Mouse (Mus musculus) forebrain, postnatal 0 days (tissue): ENCODE data around the gene Dusp9. TPM values are rescaled to one million over a fixed set of nuclear protein-coding genes. Genes with fewer than 3 reads are reported as not detected.
A peak's percentile ranks its signal among the peaks of the same experiment; 100 is the strongest.

Experiments used
- ATAC-seq: fragments of 200-750 bp; cut with Nextera tagmentation; 2 replicates; pipeline ENCODE4 v1.8.0; 2017; ENCODE audit warnings: mild to moderate bottlenecking, moderate library complexity
- DNase-seq: peaks from one replicate; pipeline ENCODE4 v3.0.0-alpha.2; 2015
- H3K27ac ChIP-seq: fragments of 300-500 bp; sonication (generic); 2 replicates; pipeline ENCODE4 v1.5.1; 2014; ENCODE audit warnings: low read depth, mild to moderate bottlenecking, antibody characterized with exemption, low read length, moderate library complexity, mixed read lengths
- H3K27me3 ChIP-seq: fragments of 300-500 bp; sonication (generic); 2 replicates; pipeline ENCODE4 v1.6.1; 2014; ENCODE audit warnings: mild to moderate bottlenecking, low read length, mixed read lengths; ENCODE audit not compliant: insufficient read depth
- H3K36me3 ChIP-seq: fragments of 300-500 bp; sonication (generic); 2 replicates; pipeline ENCODE4 v1.6.1; 2014; ENCODE audit warnings: mild to moderate bottlenecking, moderate library complexity; ENCODE audit not compliant: insufficient read depth
- H3K4me1 ChIP-seq: fragments of 300-500 bp; sonication (generic); 2 replicates; pipeline ENCODE4 v1.6.1; 2014; ENCODE audit warnings: antibody characterized with exemption; ENCODE audit not compliant: insufficient read depth
- H3K4me2 ChIP-seq: fragments of 300-500 bp; sonication (generic); 2 replicates; pipeline ENCODE4 v1.6.1; 2014; ENCODE audit warnings: low read depth, mild to moderate bottlenecking, moderate library complexity
- H3K4me3 ChIP-seq: fragments of 300-500 bp; sonication (generic); 2 replicates; pipeline ENCODE4 v1.5.1; 2014; ENCODE audit warnings: low read depth, low read length, mixed read lengths
- H3K9ac ChIP-seq: fragments of 300-500 bp; sonication (generic); 2 replicates; pipeline ENCODE4 v1.6.1; 2014; ENCODE audit warnings: mild to moderate bottlenecking
- H3K9me3 ChIP-seq: fragments of 300-500 bp; sonication (generic); 2 replicates; pipeline ENCODE4 v1.6.1; 2016; ENCODE audit warnings: low read length
- CTCF ChIP-seq: sonication (generic); IDR thresholded peaks from 2 replicates; pipeline ENCODE4 v1.5.1; 2016; ENCODE audit warnings: antibody characterized with exemption, control low read depth, low read depth
- WGBS: fragments of 180-500 bp; shearing (Covaris S2); extraction: QIAGEN DNeasy Blood & Tissue Kit; methylation state at CpG from one replicate; pipeline ENCODE4 v1.1.7; 2014; 5-methylcytosine and 5-hydroxymethylcytosine counted together
- polyA plus RNA-seq: library from polyadenylated mRNA; unstranded; fragments of >200 nt; fragmentation: Nextera tagmentation; extraction: Ambion mirVana; gene quantifications from 2 replicates; pipeline ENCODE4 v1.2.1, GENCODE M21; 2015
- total RNA-seq: library from RNA; depleted of rRNA; stranded (reverse); fragments of >200 nt; gene quantifications from 2 replicates; pipeline ENCODE4 v1.2.3, GENCODE M21; 2014; rRNA removed

Gene Dusp9
- total and polyA plus RNA-seq, 2 experiments from 2014 or later: 0.19 to 0.28 TPM

- H3K4me2 ChIP-seq: no peak overlapping the region
- peaks cover 15% of the 10 kb centered on the region for H3K36me3 ChIP-seq
- whole genome bisulfite sequencing: 94% methylated on average over 4 of the region's 4 CpGs
- ATAC-seq (no peak), DNase-seq (no peak)
- TF ChIP-seq CTCF: no peak
- no peak overlapping the region for H3K27ac ChIP-seq
- H3K9ac ChIP-seq: no peak overlapping the region
- H3K27me3 ChIP-seq: no peaks in the 10 kb centered on the region
- H3K4me1 ChIP-seq: no peaks in the 10 kb centered on the region
- H3K4me3 ChIP-seq: no peak overlapping the region
- H3K9me3 ChIP-seq: no peaks in the 10 kb centered on the region
These were observed 37.4 kb downstream of the Dusp9 start for GRCm38 (mm10) chrX:73676668-73677067.

GRCm38 (mm10) chrX:73684156-73684555 is 44.9 kb downstream of the Dusp9 start:
- no peak overlapping the region for H3K27ac ChIP-seq
- no peak for DNase-seq
- H3K36me3 ChIP-seq: peaks cover 25% of the 10 kb centered on the region
- no peak for ATAC-seq
- H3K4me1 ChIP-seq: no peaks in the 10 kb centered on the region
- no peak for TF ChIP-seq CTCF
- H3K9me3 ChIP-seq: no peaks in the 10 kb centered on the region
- no peak overlapping the region for H3K4me2 ChIP-seq
- WGBS: 81% methylated on average over 2 of the region's 2 CpGs
- H3K9ac ChIP-seq: no peak overlapping the region
- H3K27me3 ChIP-seq: no peaks in the 10 kb centered on the region
- no peak overlapping the region for H3K4me3 ChIP-seq

- no peak for TF ChIP-seq CTCF
- H3K4me1 ChIP-seq: no peaks in the 10 kb centered on the region
These were observed 45.8 kb downstream of the Dusp9 start for GRCm38 (mm10) chrX:73684978-73685377.

GRCm38 (mm10) chrX:73685629-73686028 is 46.4 kb downstream of the Dusp9 start:
- Histone ChIP-seq H3K9ac (no peak overlapping the region), H3K9me3 (no peaks in the 10 kb centered on the region), H3K27ac (no peak overlapping the region), H3K27me3 (no peaks in the 10 kb centered on the region), H3K4me1 (no peaks in the 10 kb centered on the region), H3K4me2 (no peak overlapping the region), H3K36me3 (peaks cover 17% of the 10 kb centered on the region; the same call in 1 of the 2 replicates), H3K4me3 (no peak overlapping the region)
- DNase-seq (no peak), ATAC-seq (no peak)
- no peak for TF ChIP-seq CTCF
- 76% methylated on average over 3 of the region's 3 CpGs for WGBS

More at GRCm38 (mm10) chrX:73684978-73685377, 45.8 kb downstream of the Dusp9 start:
- DNase-seq (no peak), ATAC-seq (no peak)
- Histone ChIP-seq H3K36me3 (peaks cover 22% of the 10 kb centered on the region), H3K27ac (no peak overlapping the region), H3K9ac (no peak overlapping the region), H3K4me2 (no peak overlapping the region), H3K9me3 (no peaks in the 10 kb centered on the region), H3K27me3 (no peaks in the 10 kb centered on the region), H3K4me3 (no peak overlapping the region)

GRCm38 (mm10) chrX:73690917-73691629 is 51.9 kb downstream of the Dusp9 start:
- H3K9me3 ChIP-seq: no peaks in the 10 kb centered on the region
- peak; percentile 43 for DNase-seq
- no peak overlapping the region for H3K4me3 ChIP-seq
- H3K4me2 ChIP-seq: no peak overlapping the region
- WGBS: 70% methylated on average over 5 of the region's 5 CpGs
- H3K4me1 ChIP-seq: no peaks in the 10 kb centered on the region
- H3K36me3 ChIP-seq: 0 out of 2 replicates have a peak, but pooled peaks cover 13% of the 10 kb centered on the region
- H3K9ac ChIP-seq: no peak overlapping the region
- no peaks in the 10 kb centered on the region for H3K27me3 ChIP-seq
- H3K27ac ChIP-seq: no peak overlapping the region
- peak; percentile 68 for ATAC-seq
- TF ChIP-seq CTCF: peak; percentile 71

Other genes starting within 250 kb of the Dusp9 start
- gene Gm18336, start 240.7 kb upstream of the Dusp9 start, total RNA-seq: 0.19 TPM in 1 of 2 replicates, not detected in the other
- gene Gm18336, start 240.7 kb upstream of the Dusp9 start, polyA plus RNA-seq: 0.07 TPM in 1 of 2 replicates, not detected in the other
- gene Zfp92, start 228.3 kb upstream of the Dusp9 start, total RNA-seq: 2.3 and 4.0 TPM in 2 replicates
- 0.54 and 0.80 TPM in 2 replicates for gene Zfp92, start 228.3 kb upstream of the Dusp9 start, polyA plus RNA-seq
- not detected in 2 replicates for gene Trex2, start 204.1 kb upstream of the Dusp9 start, total RNA-seq
- not detected in 2 replicates for gene Trex2, start 204.1 kb upstream of the Dusp9 start, polyA plus RNA-seq
- gene Haus7, start 180.4 kb upstream of the Dusp9 start, total RNA-seq: 25.3 and 33.2 TPM in 2 replicates
- 50.3 and 60.8 TPM in 2 replicates for gene Haus7, start 180.4 kb upstream of the Dusp9 start, polyA plus RNA-seq
- 24.8 and 39.7 TPM in 2 replicates for gene Bgn, start 155.8 kb upstream of the Dusp9 start, total RNA-seq
- gene Bgn, start 155.8 kb upstream of the Dusp9 start, polyA plus RNA-seq: 17.7 and 18.3 TPM in 2 replicates
- 21.4 and 26.0 TPM in 2 replicates for gene Atp2b3, start 136.3 kb upstream of the Dusp9 start, total RNA-seq
- gene Atp2b3, start 136.3 kb upstream of the Dusp9 start, polyA plus RNA-seq: 3.9 and 5.5 TPM in 2 replicates
- gene Pnck, start 20.7 kb downstream of the Dusp9 start, total RNA-seq: 104 and 117 TPM in 2 replicates
- gene Pnck, start 20.7 kb downstream of the Dusp9 start, polyA plus RNA-seq: 136 and 145 TPM in 2 replicates
- 39.5 and 45.4 TPM in 2 replicates for gene Slc6a8, start 33.7 kb downstream of the Dusp9 start, total RNA-seq
- gene Slc6a8, start 33.7 kb downstream of the Dusp9 start, polyA plus RNA-seq: 3.9 and 5.8 TPM in 2 replicates
- gene Bcap31, start 76.8 kb downstream of the Dusp9 start, total RNA-seq: 41.9 and 45.4 TPM in 2 replicates
- 113 and 121 TPM in 2 replicates for gene Bcap31, start 76.8 kb downstream of the Dusp9 start, polyA plus RNA-seq
- 11.7 and 13.8 TPM in 2 replicates for gene Abcd1, start 77.2 kb downstream of the Dusp9 start, total RNA-seq
- gene Abcd1, start 77.2 kb downstream of the Dusp9 start, polyA plus RNA-seq: 6.7 and 7.6 TPM in 2 replicates
- gene Plxnb3, start 117.7 kb downstream of the Dusp9 start, total RNA-seq: 0.62 and 1.6 TPM in 2 replicates
- 0.29 and 0.45 TPM in 2 replicates for gene Plxnb3, start 117.7 kb downstream of the Dusp9 start, polyA plus RNA-seq
- 0.14 and 0.62 TPM in 2 replicates for gene Srpk3, start 135.0 kb downstream of the Dusp9 start, total RNA-seq
- 0.91 and 0.99 TPM in 2 replicates for gene Srpk3, start 135.0 kb downstream of the Dusp9 start, polyA plus RNA-seq
- 177 and 186 TPM in 2 replicates for gene Idh3g, start 147.5 kb downstream of the Dusp9 start, total RNA-seq
- gene Idh3g, start 147.5 kb downstream of the Dusp9 start, polyA plus RNA-seq: 208 and 213 TPM in 2 replicates
- gene Ssr4, start 147.6 kb downstream of the Dusp9 start, total RNA-seq: 107 and 169 TPM in 2 replicates
- gene Ssr4, start 147.6 kb downstream of the Dusp9 start, polyA plus RNA-seq: 167 and 186 TPM in 2 replicates
- 239 and 252 TPM in 2 replicates for gene Pdzd4, start 185.6 kb downstream of the Dusp9 start, total RNA-seq
- gene Pdzd4, start 185.6 kb downstream of the Dusp9 start, polyA plus RNA-seq: 3.4 and 4.0 TPM in 2 replicates